Mouse (Mus musculus) hindlimb bud, embryonic 11.5 days (tissue): ENCODE results near the gene Zbtb44.

Source experiments
- DNase-seq: peaks from one replicate; pipeline ENCODE4 v3.0.0-alpha.2; 2012; ENCODE audit warnings: low read depth, low spot score; ENCODE audit errors: extremely low spot score

Zbtb44 gene

GRCm38 (mm10) chr9:31098118-31098517, 67.7 kb downstream of the Zbtb44 start:
- DNase-seq = no peak

GRCm38 (mm10) chr9:31108464-31108863, 78.0 kb downstream of the Zbtb44 start:
- DNase-seq = no peak

GRCm38 (mm10) chr9:31115586-31115985, 85.1 kb downstream of the Zbtb44 start:
- no peak for DNase-seq

- no peak for DNase-seq
These were observed 86.6 kb downstream of the Zbtb44 start for GRCm38 (mm10) chr9:31117088-31117487.

GRCm38 (mm10) chr9:31117488-31117887, 87.0 kb downstream of the Zbtb44 start:
- no peak for DNase-seq

GRCm38 (mm10) chr9:31118520-31119298, 88.3 kb downstream of the Zbtb44 start:
- DNase-seq = peak; percentile 79

- DNase-seq = no peak
These were observed 89.0 kb downstream of the Zbtb44 start for GRCm38 (mm10) chr9:31119405-31119804.

- DNase-seq = no peak
These were observed 89.6 kb downstream of the Zbtb44 start for GRCm38 (mm10) chr9:31119882-31120532.

GRCm38 (mm10) chr9:31120533-31120915, 90.1 kb downstream of the Zbtb44 start:
- no peak for DNase-seq

GRCm38 (mm10) chr9:31122464-31123030, 92.1 kb downstream of the Zbtb44 start:
- DNase-seq = no peak
